Mouse (Mus musculus): ENCODE measurements around the gene Gcn1l1.

DNA sequence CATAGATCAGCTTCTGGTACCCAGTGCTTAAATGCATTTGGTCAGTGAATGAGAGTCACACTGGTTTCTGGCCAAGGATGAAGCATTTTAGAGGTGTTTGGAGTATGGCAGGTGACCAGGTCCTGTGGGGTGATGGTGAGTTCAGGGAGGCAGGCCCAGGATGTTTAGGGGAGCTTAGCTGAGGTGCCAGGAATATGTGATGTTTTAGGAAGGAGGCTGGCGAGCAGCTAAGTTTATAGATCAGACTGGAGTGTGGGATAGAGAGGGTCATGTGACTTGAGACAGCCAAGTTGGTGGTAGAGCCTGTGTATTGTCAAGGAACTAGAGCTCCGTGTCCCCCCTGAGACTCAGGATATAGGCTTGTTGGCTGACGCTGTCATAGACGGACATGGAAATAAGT lies 68.0 kb downstream of the Gcn1l1 start:
- TF ChIP-seq GATA1 (IDR thresholded peaks at IDR 0.05; ENCODE audit: low read length), result no peak
- TF ChIP-seq TAL1 (IDR thresholded peaks at IDR 0.05; ENCODE audit: low read length), result no peak

Data from erythroblast, embryonic 14.5 days (primary cell).